Mouse (Mus musculus): ENCODE measurements around the gene Pds5b. TPM values are rescaled to one million over a fixed set of nuclear protein-coding genes. Genes with fewer than 3 reads are reported as not detected.
"Not testable (repeated sequence)": the region's sequence is repeated elsewhere in the genome, so short reads cannot be mapped to it uniquely, and the experiment has no call there.

The Pds5b gene
- polyA plus RNA-seq, 1 experiment from 2014 or later = 33.3 TPM

- Histone ChIP-seq H3K4me1 (replicated peaks) (peaks cover 7% of the 10 kb centered on the region; the same call in 1 of the 2 replicates), H3K9ac (no peak overlapping the region), H3K36me3 (no peaks in the 10 kb centered on the region), H3K27ac (no peak overlapping the region), H3K4me3 (no peak overlapping the region), H3K27me3 (no peaks in the 10 kb centered on the region), H3K4me2 (no peak overlapping the region), H3K9me3 (no peaks in the 10 kb centered on the region)
- WGBS = 95% methylated on average over 4 of the region's 4 CpGs
- ATAC-seq (ENCODE audit: low FRiP score) = no peak
Measured at GRCm38 (mm10) chr5:150711503-150711902, 38.0 kb downstream of the Pds5b start.

GRCm38 (mm10) chr5:150713431-150713830 is 39.9 kb downstream of the Pds5b start:
- Histone ChIP-seq H3K9me3 (no peaks in the 10 kb centered on the region), H3K36me3 (no peaks in the 10 kb centered on the region), H3K27ac (no peak overlapping the region), H3K9ac (no peak overlapping the region), H3K4me1 (replicated peaks) (peaks cover 11% of the 10 kb centered on the region), H3K4me3 (no peak overlapping the region), H3K27me3 (no peaks in the 10 kb centered on the region), H3K4me2 (no peak overlapping the region)
- no peak for ATAC-seq (ENCODE audit: low FRiP score)

GRCm38 (mm10) chr5:150717775-150718174 is 44.2 kb downstream of the Pds5b start:
- 0 out of 2 replicates have a peak overlapping the region, but pooled peaks have one; percentile 2 for H3K27ac ChIP-seq
- no peak overlapping the region for H3K4me3 ChIP-seq
- ATAC-seq (ENCODE audit: low FRiP score) = peak; percentile 46; the same call in 1 of the 2 replicates
- H3K36me3 ChIP-seq = peaks cover 11% of the 10 kb centered on the region
- H3K4me1 ChIP-seq (replicated peaks) = peaks cover 3% of the 10 kb centered on the region; the same call in 1 of the 2 replicates
- H3K4me2 ChIP-seq = no peak overlapping the region
- H3K9me3 ChIP-seq = no peaks in the 10 kb centered on the region
- H3K9ac ChIP-seq = no peak overlapping the region
- WGBS = 4% methylated on average over 4 of the region's 4 CpGs
- no peaks in the 10 kb centered on the region for H3K27me3 ChIP-seq

GRCm38 (mm10) chr5:150724641-150725040 is 51.1 kb downstream of the Pds5b start:
- Histone ChIP-seq H3K4me1 (replicated peaks) (no peaks in the 10 kb centered on the region), H3K36me3 (peaks cover 18% of the 10 kb centered on the region), H3K9me3 (no peaks in the 10 kb centered on the region), H3K4me3 (no peak overlapping the region), H3K9ac (no peak overlapping the region), H3K4me2 (no peak overlapping the region), H3K27me3 (no peaks in the 10 kb centered on the region), H3K27ac (no peak overlapping the region)
- ATAC-seq (ENCODE audit: low FRiP score) = no peak
- WGBS = 66% methylated on average over 1 of the region's 1 CpGs

- H3K4me3 ChIP-seq; H3K27ac ChIP-seq; H3K27me3 ChIP-seq; ATAC-seq (ENCODE audit: low FRiP score); H3K4me2 ChIP-seq; H3K9ac ChIP-seq; H3K9me3 ChIP-seq; H3K4me1 ChIP-seq (replicated peaks): not testable (repeated sequence)
- 93% methylated on average over 3 of the region's 3 CpGs for WGBS
- peaks cover 34% of the 10 kb centered on the region for H3K36me3 ChIP-seq
Measured at GRCm38 (mm10) chr5:150737028-150737427, 63.5 kb downstream of the Pds5b start.

DNA sequence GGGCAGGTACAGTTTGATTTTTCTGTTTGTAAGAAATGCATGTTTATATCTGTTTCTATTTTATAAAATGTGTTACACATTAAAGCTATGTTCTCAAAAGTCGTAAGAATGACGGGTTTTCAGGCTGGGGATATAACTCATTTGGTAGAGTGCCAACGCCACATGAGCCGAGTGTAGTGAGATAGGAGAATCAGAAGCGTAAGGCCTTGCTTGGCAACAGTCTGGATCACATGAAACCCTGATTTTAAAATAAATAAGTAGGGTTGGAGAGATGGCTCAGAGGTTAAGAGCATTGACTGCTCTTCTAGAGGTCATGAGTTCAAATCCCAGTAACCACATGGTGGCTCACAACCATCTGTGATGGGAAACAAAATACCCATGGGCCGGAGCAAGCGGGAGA is 65.8 kb downstream of the Pds5b start:
- ATAC-seq (ENCODE audit: low FRiP score) = no peak
- 87% methylated on average over 7 of the region's 7 CpGs for WGBS
- no peaks in the 10 kb centered on the region for H3K4me1 ChIP-seq (replicated peaks)
- H3K27ac ChIP-seq = no peak overlapping the region
- no peak overlapping the region for H3K9ac ChIP-seq
- H3K4me2 ChIP-seq = no peak overlapping the region
- no peaks in the 10 kb centered on the region for H3K9me3 ChIP-seq
- H3K36me3 ChIP-seq = peaks cover 30% of the 10 kb centered on the region
- no peak overlapping the region for H3K4me3 ChIP-seq
- no peaks in the 10 kb centered on the region for H3K27me3 ChIP-seq

- 27% methylated on average over 1 of the region's 2 CpGs for WGBS
- Histone ChIP-seq H3K27me3 (no peaks in the 10 kb centered on the region), H3K9ac (no peak overlapping the region), H3K36me3 (peaks cover 24% of the 10 kb centered on the region), H3K27ac (no peak overlapping the region), H3K4me1 (replicated peaks) (no peaks in the 10 kb centered on the region), H3K4me3 (no peak overlapping the region), H3K9me3 (no peaks in the 10 kb centered on the region), H3K4me2 (no peak overlapping the region)
- no peak for ATAC-seq (ENCODE audit: low FRiP score)
Measured at GRCm38 (mm10) chr5:150740597-150740996, 67.1 kb downstream of the Pds5b start.

GRCm38 (mm10) chr5:150756623-150757022 is 83.1 kb downstream of the Pds5b start:
- Histone ChIP-seq H3K27me3 (no peaks in the 10 kb centered on the region), H3K9me3 (no peaks in the 10 kb centered on the region), H3K4me3 (no peak overlapping the region), H3K9ac (no peak overlapping the region), H3K4me2 (no peak overlapping the region), H3K27ac (no peak overlapping the region), H3K4me1 (replicated peaks) (no peaks in the 10 kb centered on the region), H3K36me3 (peaks cover 33% of the 10 kb centered on the region)
- 98% methylated on average over 5 of the region's 5 CpGs for WGBS
- ATAC-seq (ENCODE audit: low FRiP score) = no peak

DNA sequence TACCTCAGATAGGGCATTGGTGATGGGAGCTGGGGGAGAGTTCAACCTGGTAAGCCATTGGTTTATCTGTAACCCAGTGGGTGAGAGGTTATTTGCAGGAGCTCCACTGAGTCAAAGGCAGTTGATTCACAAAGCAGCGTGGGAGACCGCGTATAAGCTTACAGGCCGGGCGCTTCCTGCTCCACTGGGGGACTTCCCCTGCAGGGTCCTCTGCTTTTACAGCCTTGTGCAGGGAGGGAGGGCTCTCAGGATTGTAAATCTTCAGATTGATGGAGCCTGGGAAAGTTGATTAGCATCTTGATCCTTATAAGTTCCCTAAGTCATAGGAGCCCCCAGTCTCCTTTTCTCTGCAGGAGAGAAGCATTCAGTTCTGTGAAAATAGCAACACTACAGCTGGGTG is 98.9 kb downstream of the Pds5b start:
- H3K9me3 ChIP-seq = no peaks in the 10 kb centered on the region
- peak overlapping the region; percentile 66; the same call in 1 of the 2 replicates for H3K27ac ChIP-seq
- no peak for ATAC-seq (ENCODE audit: low FRiP score)
- H3K4me2 ChIP-seq = no peak overlapping the region
- 19% methylated on average over 5 of the region's 5 CpGs for WGBS
- peaks cover 23% of the 10 kb centered on the region for H3K36me3 ChIP-seq
- peaks cover 16% of the 10 kb centered on the region for H3K4me1 ChIP-seq (replicated peaks)
- H3K4me3 ChIP-seq = no peak overlapping the region
- no peak overlapping the region for H3K9ac ChIP-seq
- H3K27me3 ChIP-seq = no peaks in the 10 kb centered on the region

DNA sequence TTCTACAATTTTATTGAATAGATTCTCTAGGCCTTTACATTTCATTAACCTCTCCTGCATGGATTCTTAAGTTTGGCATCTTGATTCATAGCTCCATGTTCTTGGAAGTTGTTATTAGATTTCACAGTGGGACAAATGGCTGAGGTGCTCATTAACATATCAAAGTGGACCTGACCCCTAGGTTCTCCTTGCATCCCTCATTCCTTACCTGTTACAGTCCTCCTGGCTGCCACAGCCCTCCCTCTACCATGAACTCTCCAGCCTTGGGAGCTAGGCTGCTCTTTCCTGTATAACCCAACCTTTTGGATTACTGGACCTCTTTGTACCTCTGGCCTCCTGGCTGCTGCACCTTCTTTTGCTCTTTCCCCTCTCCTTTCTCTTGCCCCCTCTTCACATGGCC is 99.5 kb downstream of the Pds5b start:
- peaks cover 22% of the 10 kb centered on the region for H3K36me3 ChIP-seq
- H3K4me3 ChIP-seq = no peak overlapping the region
- H3K4me1 ChIP-seq (replicated peaks) = peaks cover 16% of the 10 kb centered on the region
- peak overlapping the region; percentile 60 for H3K27ac ChIP-seq
- H3K4me2 ChIP-seq = no peak overlapping the region
- ATAC-seq (ENCODE audit: low FRiP score) = no peak
- no peaks in the 10 kb centered on the region for H3K9me3 ChIP-seq
- no peaks in the 10 kb centered on the region for H3K27me3 ChIP-seq
- H3K9ac ChIP-seq = no peak overlapping the region

GRCm38 (mm10) chr5:150788261-150788660 is 114.7 kb downstream of the Pds5b start:
- H3K36me3 ChIP-seq = peaks cover 48% of the 10 kb centered on the region
- ATAC-seq (ENCODE audit: low FRiP score) = no peak
- 95% methylated on average over 4 of the region's 4 CpGs for WGBS

DNA sequence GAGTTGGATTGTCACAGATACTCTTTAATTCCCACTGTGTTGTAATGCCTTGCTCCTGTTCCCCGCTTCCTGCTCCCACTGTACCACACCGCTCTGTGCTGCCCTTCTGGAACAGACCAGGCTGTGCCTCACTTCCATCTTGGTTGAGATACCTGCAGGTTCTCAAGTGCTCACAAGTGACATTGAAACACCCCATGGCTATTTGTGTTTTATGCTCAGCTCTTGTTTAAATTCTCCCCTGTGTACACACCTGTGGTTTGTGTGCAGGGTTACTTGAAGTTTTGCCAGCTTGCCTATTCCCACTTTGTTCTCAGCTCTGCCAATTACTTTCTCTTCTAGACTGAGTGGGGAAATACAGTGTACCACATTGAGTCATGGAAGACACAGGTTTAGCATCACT is 115.5 kb downstream of the Pds5b start:
- H3K4me2 ChIP-seq = no peak overlapping the region
- H3K4me3 ChIP-seq = no peak overlapping the region
- no peak for ATAC-seq (ENCODE audit: low FRiP score)
- H3K36me3 ChIP-seq = peaks cover 43% of the 10 kb centered on the region
- no peak overlapping the region for H3K9ac ChIP-seq
- no peaks in the 10 kb centered on the region for H3K9me3 ChIP-seq
- H3K27me3 ChIP-seq = no peaks in the 10 kb centered on the region
- 98% methylated on average over 2 of the region's 2 CpGs for WGBS
- H3K27ac ChIP-seq = no peak overlapping the region; the same call in 1 of the 2 replicates
- H3K4me1 ChIP-seq (replicated peaks) = no peaks in the 10 kb centered on the region

More at GRCm38 (mm10) chr5:150788261-150788660, 114.7 kb downstream of the Pds5b start:
- Histone ChIP-seq H3K9me3 (no peaks in the 10 kb centered on the region), H3K9ac (no peak overlapping the region), H3K4me3 (no peak overlapping the region), H3K27me3 (no peaks in the 10 kb centered on the region), H3K4me1 (replicated peaks) (no peaks in the 10 kb centered on the region), H3K27ac (no peak overlapping the region), H3K4me2 (no peak overlapping the region)

DNA sequence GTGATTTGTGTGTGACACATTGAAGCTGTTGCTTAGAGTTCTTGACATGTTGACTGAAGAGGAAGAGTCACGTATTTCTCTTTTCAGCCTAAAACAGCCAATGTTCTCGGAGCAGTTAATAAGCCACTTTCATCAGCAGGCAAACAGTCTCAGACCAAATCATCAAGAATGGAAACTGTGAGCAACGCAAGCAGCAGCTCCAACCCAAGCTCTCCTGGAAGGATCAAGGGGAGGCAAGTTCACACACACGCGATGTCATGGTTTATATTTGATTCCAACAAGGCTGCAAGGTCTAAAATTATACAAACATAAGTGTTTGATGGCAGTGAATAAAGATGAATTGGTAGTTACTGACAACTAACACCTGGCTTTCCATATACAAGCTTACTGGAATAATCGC is 120.6 kb downstream of the Pds5b start:
- ATAC-seq (ENCODE audit: low FRiP score) = no peak
- Histone ChIP-seq H3K27me3 (no peaks in the 10 kb centered on the region), H3K4me2 (no peak overlapping the region), H3K4me3 (no peak overlapping the region), H3K9me3 (no peaks in the 10 kb centered on the region), H3K9ac (no peak overlapping the region), H3K36me3 (peaks cover 47% of the 10 kb centered on the region), H3K27ac (no peak overlapping the region), H3K4me1 (replicated peaks) (no peaks in the 10 kb centered on the region)
- WGBS = 96% methylated on average over 6 of the region's 6 CpGs
